Mouse (Mus musculus): Measurements from ENCODE around the gene Apip. TPM values are rescaled to one million over a fixed set of nuclear protein-coding genes. Genes with fewer than 3 reads are reported as not detected.

Apip gene
- 55.1 and 56.0 TPM in 2 replicates for total RNA-seq (2021)
- long read RNA-seq, transcript Apip-201 (7 exons, 919 nt), result major isoform, 21 of 35 reads
- long read RNA-seq, partial matches to known transcripts, result 8 of 35 reads
- long read RNA-seq, other reads (novel, unspliced or antisense), result 6 of 35 reads

DNA sequence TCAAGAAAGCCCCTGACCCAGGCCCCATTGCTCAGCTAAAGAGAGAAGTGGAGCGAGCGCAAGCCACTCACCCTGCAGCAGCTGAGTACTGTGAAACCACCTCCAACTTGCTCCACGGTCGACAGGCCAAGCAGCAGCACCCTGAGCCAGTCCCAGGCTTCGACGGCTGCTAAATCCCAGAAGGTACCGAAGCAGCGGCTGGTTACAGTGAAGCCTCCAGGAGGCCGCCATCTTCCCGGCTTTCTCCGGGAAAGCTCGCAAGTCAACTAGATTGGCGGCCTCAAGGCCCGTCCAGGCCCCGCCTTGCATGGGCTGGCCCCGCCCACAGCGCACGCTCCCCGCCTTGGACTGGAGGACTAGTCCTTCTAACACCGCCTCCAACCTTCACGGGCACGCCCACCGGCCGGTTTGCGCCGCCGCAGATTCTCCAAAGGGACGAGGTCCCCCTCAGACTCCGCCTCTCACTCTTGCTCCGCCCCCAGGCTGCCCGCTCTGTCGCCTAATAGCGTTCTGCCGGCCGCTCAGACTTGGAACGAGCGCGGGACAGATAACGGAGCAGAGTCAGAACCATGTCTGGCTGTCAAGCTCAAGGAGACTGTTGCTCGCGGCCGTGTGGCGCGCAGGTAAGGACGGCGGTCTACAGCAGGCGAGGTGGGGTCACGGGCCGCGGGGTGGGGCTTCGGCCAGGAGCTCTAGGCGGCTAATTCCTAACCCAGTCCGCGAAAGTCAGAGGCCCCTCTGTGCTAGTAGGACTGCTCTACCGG, at the start of gene Apip, which contains the start of gene Pdhx:
Gene Apip, plus strand, starts transcription at position 457 of the 764 bp plus-strand sequence.
Gene Pdhx, minus strand, starts transcription at position 295 of the 764 bp plus-strand sequence.
- peak; percentile 100 for DNase-seq

DNA sequence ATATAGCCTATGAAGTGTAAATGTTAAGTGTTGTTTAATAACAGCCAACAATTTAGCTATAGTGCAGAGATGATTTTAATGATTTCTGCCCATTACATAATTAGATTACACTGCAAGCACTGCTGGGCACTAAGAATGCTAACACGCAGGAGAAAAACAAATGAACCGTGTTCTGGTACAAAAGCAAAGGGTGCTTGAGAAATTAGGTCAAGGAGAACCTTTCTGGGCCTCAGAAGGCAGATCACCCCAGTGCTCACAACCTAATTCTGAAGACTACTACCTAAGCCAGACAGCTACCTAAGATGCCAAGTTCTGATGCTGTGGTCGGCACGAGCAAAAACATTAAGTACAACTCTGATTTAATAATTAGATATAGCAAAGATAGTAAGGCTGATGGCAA, 35.6 kb upstream of the Apip start:
- DNase-seq, result no peak

DNA sequence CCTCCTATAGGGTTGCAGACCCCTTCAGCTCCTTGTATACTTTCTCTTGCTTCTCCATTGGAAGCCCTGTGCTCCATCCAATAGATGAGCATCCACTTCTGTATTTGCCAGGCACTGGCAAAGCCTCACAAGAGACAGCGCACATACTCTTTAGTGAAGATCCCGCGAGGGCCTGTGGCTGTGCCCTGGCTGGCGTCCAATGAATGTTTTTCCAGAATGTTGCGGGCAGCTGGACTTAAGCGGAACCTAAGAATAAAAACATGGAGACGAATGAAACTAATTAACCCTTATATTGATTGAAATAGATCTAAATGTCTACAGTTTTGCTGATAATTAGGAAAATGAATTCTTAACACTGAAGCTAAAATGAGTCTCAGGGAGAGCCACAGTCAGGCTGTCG, 32.6 kb upstream of the Apip start:
- no peak for DNase-seq

DNA sequence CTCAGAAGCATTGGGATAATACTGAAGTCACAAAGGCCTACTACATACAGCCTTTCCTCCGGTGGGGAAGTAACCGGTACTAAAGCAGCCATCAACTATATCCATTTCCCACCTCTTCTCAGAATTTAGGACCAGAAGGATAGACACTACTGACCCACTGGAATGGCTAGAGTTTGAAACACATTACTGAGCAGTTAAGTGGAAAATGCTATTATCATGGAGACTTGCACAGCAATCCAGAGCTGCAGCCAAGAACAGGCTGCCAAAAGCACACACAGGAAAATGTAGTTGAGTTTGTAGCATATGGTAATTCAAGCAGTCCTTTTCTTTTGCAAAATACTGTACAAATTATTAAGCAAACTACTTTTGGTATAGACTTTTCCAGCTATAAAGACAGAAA, 28.2 kb upstream of the Apip start:
- DNase-seq, result no peak

DNA sequence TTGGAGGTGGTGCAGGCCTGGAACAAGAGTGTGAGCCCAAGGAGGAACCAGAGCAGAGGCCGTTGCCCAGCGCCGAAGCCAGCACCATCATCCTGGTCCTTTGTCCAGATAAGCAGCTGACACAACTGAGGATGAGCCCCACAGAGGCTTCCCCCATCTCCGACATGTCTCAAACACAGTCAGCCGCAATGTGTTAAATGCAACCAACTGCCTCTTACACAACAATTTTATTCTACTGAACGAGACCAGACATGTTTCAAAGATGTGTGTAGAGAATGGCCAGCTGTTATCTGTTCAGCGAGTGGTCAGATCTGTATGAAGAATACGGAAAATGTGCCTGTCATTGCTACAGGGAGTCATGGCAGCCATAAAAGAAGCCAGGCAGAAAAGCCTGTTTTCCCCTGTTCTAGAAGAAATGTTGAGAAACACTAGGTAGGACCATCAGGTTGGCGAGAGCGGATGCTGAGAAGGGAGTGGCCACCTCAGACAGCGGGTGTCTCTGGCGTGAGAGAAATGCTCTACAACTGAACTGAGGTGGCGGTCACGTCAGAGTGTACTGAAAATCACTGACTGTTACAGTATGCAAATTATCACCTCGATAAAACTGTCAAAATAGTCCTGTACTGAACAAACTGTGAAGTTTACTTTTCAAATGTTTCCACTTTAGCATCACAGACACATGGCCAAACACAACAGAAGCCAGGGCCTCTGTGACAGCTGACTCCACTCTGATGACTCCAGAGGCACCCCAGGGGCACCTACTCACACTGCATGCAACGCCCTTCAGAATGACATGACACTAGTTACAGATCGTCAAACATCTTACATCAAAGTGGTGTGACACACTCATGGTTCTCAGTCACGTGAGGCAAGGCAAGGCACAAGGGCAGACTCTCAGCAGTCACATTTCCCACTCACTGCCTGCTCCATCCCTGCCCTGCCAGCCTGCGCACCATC, 21.3 kb upstream of the Apip start:
- DNase-seq, result peak; percentile 5

DNA sequence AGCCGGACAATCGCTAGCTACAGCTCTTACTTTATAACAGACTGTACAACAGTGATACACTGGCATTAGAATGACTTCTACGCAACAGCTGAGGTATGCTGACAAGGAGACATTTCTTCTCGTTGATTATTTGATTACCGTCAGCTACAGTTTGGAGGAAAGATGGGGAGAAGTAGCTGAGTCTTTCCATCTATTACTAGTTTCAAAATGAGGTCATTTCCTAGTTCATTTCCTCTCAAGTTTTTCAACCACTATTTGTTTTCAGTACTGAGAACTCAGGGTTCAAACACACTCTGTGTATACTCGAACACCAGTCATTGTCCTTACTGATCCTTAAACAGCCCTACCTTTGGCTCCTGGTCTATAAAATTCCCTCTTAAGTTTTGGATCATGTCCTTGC, 17.7 kb upstream of the Apip start:
- no peak for DNase-seq

DNA sequence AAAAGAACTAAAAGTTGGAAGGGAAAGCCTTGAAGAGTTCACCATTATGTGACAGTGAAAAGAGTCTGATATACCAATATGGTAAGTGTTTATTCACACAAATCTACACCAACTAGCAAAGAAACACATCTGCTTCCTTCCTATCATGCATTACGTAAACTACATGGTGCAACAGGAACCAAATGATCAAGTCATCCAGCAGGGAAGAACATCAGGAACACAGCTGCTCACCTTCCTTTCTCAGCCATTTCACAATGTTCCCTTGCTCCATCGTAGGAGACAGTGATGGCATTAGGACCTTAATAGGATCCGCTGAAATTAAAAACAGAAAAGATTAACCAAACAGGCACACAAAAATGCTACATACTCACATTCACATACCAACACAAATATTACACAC, 15.2 kb upstream of the Apip start:
- no peak for DNase-seq

DNA sequence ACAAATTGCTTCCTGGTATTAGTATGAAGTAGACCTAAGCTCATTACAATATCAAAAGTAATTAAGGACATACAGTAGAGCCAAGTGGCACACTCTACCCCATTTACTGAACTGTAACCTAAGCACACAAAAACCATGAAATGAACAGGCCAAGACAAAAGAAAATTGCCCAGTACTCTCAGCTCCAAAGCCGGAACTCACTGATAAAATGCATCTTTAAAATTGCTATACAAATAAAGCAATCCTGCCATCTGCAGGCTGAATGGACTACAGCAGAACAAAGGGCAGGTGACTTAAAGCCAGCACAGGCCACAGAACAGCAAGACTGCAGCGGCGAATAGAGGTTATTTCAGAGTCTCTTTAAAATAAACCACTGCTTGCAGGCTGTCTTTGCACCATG, 10.6 kb upstream of the Apip start:
- peak; percentile 17 for DNase-seq

DNA sequence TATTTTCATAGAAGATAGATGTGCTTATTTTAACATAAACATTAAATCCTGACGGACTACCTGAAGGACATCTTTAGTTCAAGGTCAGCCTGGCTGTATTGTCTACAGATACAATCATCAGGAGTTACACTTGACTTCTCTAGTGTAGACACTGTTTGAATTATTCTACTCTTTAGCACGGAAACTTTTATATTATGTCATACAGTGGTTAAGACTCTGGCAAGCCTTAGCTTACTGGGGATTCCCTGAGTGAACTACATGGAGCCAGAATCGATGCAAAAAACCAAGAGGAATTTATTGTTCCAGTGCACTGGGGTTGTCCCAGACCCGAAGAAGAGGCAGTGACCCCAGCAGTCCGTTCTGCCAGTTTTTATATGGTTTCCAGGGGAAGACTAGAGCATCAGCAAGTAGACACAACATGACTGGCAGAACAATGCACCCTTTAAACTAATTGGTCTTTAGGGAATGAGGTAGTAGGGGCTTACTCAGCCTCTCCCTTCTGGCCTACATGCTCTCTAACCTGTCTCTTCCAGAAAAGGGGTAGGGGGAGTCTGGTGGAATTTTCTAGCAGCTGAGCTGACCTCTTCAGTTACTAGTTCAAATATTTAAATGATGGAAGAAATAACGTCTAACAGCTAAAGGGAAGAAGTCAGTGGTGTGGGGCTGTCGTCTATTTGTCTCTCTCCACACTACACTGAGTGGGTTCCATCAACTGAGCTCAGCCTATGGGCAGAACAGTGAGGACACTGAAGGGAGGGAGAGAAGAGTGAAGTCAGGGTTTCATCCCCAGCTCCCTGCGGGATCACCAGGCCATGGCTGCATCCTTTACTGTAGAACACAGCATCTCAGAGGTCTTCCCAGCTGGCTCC, 6.6 kb upstream of the Apip start:
- DNase-seq, result no peak

DNA sequence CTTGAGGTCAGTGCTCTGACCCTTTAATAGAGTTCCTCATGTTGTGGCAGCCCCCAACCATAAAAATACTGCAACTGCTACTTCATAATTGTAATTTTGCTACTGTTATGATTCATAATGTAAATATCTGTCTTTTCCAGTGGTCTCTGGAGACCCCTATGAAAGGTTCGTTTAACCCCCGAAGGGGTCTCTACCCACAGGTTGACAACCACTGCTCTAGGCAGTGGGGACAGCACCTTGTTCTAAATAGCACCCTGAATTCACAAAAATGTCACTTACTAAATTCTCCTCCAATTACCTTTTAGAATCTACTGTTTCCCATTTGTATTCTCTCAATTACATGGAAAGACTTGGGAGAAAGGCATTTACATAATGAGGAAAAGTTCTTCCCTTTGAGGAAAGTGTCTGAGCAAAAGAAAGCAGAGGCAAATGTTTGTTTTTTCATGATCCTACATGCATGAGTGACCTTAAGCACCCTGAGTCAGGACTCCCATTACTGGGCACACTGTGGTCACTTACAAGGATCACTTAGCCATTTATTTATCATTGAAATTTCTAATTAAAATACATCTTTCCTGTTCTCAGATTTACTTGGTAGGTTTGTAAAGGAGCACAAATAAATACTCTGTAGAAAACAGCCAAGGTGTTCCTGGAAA, 5.8 kb upstream of the Apip start:
- no peak for DNase-seq

DNA sequence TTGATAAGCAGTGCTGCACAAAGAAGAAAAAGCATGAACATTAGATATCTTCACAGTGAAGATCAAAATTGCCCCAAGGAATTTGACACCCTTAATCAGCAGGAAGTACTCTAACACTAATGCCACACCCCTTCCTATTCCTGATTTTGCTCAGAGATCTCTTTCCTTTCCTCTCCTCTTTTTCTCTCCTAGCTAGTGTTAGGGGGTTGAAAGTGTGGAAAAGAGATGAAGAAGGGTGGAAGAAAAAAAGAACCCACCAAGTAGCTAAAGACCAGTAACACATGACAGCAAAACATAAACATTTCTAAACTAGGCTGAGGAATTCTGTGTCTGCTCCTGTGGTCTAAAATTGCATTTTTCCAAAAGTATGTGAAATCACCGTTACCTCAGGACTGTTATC, 4.9 kb upstream of the Apip start:
- no peak for DNase-seq

DNA sequence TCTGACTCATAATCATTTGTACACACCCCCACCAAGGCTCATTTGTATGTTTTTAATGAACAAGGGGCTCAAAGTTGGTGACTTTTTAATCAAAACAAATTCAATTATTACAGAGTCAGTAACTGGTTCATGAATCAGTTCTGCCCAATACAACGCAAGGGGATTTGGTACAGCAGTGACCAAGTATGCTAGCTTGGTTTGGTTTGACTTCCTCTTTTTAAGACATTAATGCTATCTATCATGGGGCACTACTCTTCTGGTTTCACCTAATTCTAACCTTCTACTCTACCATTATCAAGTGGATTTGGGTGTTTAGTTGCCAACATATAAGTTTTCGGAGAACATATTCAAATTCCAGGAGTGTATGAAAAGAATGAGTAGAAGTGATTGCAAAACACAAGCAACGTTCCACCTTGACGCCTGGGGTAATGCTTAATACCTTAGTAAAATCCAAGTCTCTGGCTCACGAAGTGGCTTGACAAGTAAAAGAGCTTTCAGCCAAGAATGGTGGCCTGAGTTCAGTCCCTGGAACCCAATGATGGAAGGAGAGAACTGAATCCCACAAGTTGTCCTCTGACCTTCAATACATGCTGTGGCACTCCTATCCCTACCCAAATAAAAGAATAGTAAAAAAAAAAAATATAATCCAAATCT, 3.6 kb upstream of the Apip start:
- no peak for DNase-seq

DNA sequence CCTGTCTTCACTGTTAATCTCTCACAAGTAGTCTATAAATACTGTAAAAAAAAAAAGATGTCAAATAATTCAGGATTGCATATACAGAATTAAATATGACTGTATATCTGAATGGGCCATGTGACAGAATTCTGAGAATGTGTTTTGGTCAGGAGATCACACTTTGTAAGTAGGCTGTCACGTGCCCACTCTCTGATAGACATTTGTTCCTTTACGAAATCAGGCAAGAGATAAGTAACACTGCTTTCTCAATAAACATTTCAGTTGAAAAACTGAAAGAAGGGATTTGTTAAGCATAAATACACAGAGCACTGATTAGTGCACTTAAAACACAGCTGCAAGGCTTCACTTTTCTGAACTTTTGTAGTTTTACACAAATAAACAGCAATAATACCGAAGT, 2.9 kb upstream of the Apip start:
- no peak for DNase-seq

DNA sequence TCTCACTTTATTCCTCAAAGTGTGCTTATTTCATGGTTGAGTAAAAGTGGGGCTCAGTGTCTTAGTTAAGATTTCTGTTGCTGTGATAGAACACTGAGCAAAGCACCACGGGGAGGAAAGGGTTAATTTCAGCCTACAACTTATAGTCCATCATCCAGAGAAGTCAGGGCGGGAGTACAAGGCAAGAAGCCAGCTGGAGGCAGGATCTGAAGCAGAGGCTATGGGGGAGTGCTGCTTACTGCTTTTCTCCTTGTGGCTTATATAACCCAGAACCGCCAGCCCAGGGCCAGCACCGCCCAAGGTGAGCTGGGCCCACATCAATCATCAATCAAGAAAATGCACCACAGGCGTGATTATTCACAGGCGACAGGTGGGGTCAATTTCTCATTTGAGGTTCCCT, 7.6 kb downstream of the Apip start:
- no peak for DNase-seq

DNA sequence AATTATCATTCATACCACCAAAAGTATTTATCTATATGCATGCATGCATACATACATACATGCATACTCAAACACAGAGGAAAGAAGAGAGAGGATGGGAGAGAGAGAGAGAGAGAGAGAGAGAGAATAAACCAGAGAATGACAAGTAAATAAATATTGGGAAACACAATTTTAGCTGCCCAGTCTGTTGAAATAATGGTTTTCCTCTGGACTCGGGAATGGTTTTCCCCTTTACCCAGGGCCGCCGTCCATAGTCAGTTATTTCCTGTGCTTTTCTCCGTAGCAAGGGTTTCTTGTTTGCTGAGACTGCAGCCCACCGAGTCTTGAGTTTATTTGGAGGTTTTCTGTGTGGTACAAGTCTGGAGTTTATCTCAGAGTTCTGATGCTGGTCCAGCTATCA, 8.2 kb downstream of the Apip start:
- no peak for DNase-seq

DNA sequence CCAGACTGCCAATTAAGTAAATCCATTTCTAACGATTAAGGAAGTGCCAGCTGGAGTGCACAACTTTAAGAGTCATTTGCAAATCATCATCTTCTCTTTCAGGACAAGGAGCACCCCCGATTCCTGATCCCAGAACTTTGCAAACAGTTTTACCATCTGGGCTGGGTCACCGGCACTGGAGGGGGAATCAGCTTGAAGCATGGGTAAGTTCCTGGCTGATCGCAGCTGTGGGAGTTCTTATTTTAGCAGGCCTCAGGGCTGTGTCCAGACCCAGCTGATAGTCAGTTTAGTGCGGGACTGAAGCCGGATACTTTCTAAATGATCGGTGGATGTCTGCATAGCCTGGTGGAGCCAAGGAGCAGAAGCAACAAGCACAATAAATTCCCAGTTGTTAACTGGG, 9.4 kb downstream of the Apip start:
- DNase-seq, result no peak

DNA sequence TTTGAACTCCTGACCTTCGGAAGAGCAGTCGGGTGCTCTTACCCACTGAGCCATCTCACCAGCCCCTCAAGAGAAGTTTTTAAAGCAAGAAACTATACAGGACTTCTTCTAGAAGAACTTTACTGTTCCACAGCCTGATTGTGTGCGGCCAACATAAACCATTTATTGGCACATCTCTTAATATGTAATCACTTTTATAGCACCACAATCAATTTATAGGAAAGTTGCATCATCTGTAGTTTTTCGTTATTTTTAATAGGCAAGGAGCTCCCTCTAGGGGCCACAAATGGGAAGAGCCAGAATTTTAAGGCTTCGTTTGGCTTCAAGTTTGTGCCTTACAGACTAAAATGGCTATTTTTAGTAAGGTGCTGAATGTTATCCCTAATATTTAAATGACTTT, 11.0 kb downstream of the Apip start:
- no peak for DNase-seq

DNA sequence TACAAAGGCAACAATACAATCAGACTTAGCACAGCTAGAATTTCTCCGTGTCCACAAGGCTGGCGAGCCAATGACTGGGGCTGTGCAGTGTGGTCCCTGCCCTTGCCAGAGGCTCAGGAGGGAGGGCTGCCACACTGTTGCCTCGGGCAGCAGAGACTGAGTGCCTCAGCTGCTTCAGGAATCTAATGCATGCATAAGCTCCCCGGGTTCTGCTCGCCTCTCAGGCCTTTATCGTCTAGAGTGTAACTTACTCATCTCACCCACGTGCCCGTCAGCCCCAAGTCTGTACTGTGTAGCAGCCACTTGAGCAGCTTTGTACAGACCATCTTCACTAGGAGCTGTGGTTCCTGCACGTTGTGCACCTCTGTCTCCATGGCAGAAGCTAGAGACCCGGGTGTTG, 12.2 kb downstream of the Apip start:
- DNase-seq, result no peak

DNA sequence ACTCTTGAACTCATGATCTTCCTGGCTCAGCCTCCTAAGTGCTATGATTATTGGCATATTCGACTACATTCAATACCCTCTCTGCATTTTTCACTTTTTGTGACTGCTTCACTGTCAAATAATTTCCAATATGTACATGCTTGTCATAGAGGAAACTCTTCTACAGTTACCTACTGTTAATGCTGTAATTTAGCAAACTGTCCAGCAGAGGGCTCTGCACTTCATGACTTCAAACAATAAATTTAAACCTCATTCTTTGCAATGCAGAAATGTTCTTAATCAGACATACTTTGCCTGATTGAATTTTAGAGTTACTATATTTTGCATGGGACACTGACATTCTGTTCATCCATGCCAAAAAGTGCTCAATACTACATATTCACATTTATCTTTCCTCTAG, 13.0 kb downstream of the Apip start:
- no peak for DNase-seq

DNA sequence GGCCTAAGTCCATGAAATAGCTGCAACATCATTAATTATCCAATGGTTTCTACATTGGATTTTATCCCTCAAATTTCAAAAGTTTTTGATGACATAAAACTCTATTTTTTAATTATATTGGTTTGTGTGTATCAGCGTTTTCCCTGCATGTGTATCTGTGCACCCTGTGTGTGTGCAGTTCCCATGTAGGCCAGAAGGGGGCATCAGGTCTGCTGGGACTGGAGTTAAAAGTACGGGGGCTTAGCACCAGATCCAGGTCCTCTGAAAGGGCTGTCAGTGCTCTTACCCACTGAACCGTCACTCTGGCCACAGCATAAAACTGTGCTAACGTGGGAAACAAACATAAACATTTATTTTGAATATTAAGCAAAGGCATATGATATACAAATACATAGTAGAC, 14.6 kb downstream of the Apip start:
- DNase-seq, result no peak

DNA sequence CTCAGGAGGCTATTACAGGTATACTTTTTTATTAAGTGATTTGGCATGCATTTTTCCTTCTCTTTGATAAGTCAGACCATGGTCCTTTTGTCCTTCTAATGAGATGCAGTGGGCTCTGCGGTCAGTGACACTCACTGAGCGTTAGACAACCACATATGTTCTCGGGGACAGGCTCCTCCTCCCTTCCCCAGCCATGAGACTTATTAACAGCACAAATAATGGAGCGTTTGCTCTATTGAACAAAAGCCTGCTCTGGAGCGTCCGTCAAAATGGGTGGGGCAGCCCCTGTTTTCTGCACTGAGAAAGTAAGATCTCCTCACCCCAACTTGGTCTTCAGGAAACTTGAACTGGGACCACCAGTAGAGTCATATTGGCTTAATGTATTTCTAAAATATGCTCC, 16.0 kb downstream of the Apip start:
- no peak for DNase-seq

Measured in adrenal gland, postnatal 25 days (tissue).